Mouse (Mus musculus) MEL (cell line): ENCODE data around the gene B230307C23Rik.
"Not testable (repeated sequence)": the region's sequence is repeated elsewhere in the genome, so short reads cannot be mapped to it uniquely, and the experiment has no call there.

Source experiments
- CTCF ChIP-seq, 3 experiments: IDR thresholded peaks in 2 of 3; conservative IDR thresholded peaks in 1 of 3; 2 replicates each; pipeline ENCODE4 v1.5.1; 2011 to 2012; ENCODE audit warnings: low read length in 3 of 3, low read depth in 2 of 3, mild to moderate bottlenecking in 2 of 3, improper control_type of control experiment in 1 of 3, inconsistent platforms in 1 of 3, mixed read lengths in 1 of 3, moderate library complexity in 1 of 3; ENCODE audit not compliant: control insufficient read depth in 1 of 3, insufficient read depth in 1 of 3, poor library complexity in 1 of 3, severe bottlenecking in 1 of 3
- EP300 ChIP-seq, 2 experiments: IDR thresholded peaks; 2 replicates each; pipeline ENCODE4 v1.6.1; 2011; ENCODE audit warnings: improper control_type of control experiment in 2 of 2, low read length in 2 of 2, low read depth in 1 of 2, mild to moderate bottlenecking in 1 of 2
- ETS1 ChIP-seq: IDR thresholded peaks from 2 replicates; pipeline ENCODE4 v1.6.1; 2012; ENCODE audit warnings: low read depth, mild to moderate bottlenecking, inconsistent platforms, low read length, improper control_type of control experiment, moderate library complexity
- GATA1 ChIP-seq: IDR thresholded peaks from 2 replicates; pipeline ENCODE4 v1.6.1; 2011; ENCODE audit warnings: low read depth, low read length, improper control_type of control experiment
- HCFC1 ChIP-seq: IDR thresholded peaks from 2 replicates; pipeline ENCODE4 v1.6.1; 2012; ENCODE audit warnings: low read depth, mild to moderate bottlenecking, inconsistent platforms, low read length, improper control_type of control experiment, moderate library complexity
- MAX ChIP-seq: IDR thresholded peaks from 2 replicates; pipeline ENCODE4 v1.6.1; 2011; ENCODE audit warnings: low read length, improper control_type of control experiment
- MEF2A ChIP-seq: IDR thresholded peaks from 2 replicates; pipeline ENCODE4 v1.6.1; 2014; ENCODE audit warnings: low read depth, mild to moderate bottlenecking, inconsistent platforms, low read length, improper control_type of control experiment; ENCODE audit not compliant: poor library complexity, insufficient replicate concordance, severe bottlenecking; ENCODE audit errors: extremely low read depth
- USF1 ChIP-seq: IDR thresholded peaks from 2 replicates; pipeline ENCODE4 v1.6.1; 2014; ENCODE audit warnings: low read depth, mild to moderate bottlenecking, inconsistent platforms, low read length, improper control_type of control experiment, moderate library complexity
- ZC3H11A ChIP-seq: IDR thresholded peaks from 2 replicates; pipeline ENCODE4 v1.6.1; 2012; ENCODE audit warnings: low read depth, mild to moderate bottlenecking, inconsistent platforms, low read length, improper control_type of control experiment

DNA sequence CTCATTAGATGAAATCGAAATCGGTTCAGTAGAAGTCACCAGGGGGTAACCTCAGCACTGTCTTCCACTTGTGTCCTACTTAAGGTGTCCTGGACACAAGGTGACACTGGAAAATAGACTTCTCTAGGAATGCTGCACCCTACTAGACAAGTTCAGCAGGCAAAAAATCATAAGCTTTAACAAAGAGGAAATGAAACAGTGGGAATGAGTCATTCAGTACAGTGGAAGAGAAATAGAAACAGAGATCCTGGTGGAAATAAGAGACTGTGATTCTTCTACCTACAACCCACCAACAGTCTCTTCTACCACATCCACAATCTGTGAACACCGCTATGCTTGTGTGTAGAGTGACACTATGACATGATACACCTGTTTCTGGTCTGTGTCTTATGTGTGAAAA lies 4.6 kb upstream of the B230307C23Rik start:
- not testable (repeated sequence) for TF ChIP-seq EP300 (IDR thresholded peaks at IDR 0.05; ENCODE audit: low read depth in 1 of 2, low read length in 2 of 2); CTCF (IDR thresholded peaks at IDR 0.05 in 2 of 3, conservative IDR thresholded peaks at IDR 0.05 in 1 of 3; ENCODE audit: control insufficient read depth in 1 of 3, insufficient read depth in 1 of 3, low read depth in 2 of 3, low read length in 3 of 3, poor library complexity in 1 of 3, severe bottlenecking in 1 of 3); MEF2A; MAX; ZC3H11A; ETS1; USF1; HCFC1; GATA1
